Mouse (Mus musculus) lung, embryonic 14.5 days (tissue): ENCODE data around the gene Dusp23. TPM values are rescaled to one million over a fixed set of nuclear protein-coding genes. Genes with fewer than 3 reads are reported as not detected.

Experiments
- ATAC-seq: fragments of 200-750 bp; cut with Nextera tagmentation; 2 replicates; pipeline ENCODE4 v1.8.0; 2017; ENCODE audit warnings: mild to moderate bottlenecking, moderate TSS enrichment, moderate library complexity; ENCODE audit not compliant: insufficient read depth
- DNase-seq: peaks from one replicate; pipeline ENCODE4 v3.0.0-alpha.2; 2015
- H3K27ac ChIP-seq: fragments of 300-500 bp; sonication (generic); 2 replicates; pipeline ENCODE4 v1.5.1; 2014; ENCODE audit warnings: low read depth, mild to moderate bottlenecking, moderate library complexity
- H3K27me3 ChIP-seq: fragments of 300-500 bp; sonication (generic); 2 replicates; pipeline ENCODE4 v1.6.1; 2014; ENCODE audit warnings: low read length, control low read depth; ENCODE audit not compliant: insufficient read depth
- H3K36me3 ChIP-seq: fragments of 300-500 bp; sonication (generic); 2 replicates; pipeline ENCODE4 v1.6.1; 2014; ENCODE audit warnings: control low read depth; ENCODE audit not compliant: insufficient read depth
- H3K4me1 ChIP-seq: fragments of 300-500 bp; sonication (generic); 2 replicates; pipeline ENCODE4 v1.6.1; 2014; ENCODE audit warnings: antibody characterized with exemption, control low read depth; ENCODE audit not compliant: insufficient read depth
- H3K4me2 ChIP-seq: fragments of 300-500 bp; sonication (generic); 2 replicates; pipeline ENCODE4 v1.6.1; 2014; ENCODE audit warnings: mild to moderate bottlenecking
- H3K4me3 ChIP-seq: fragments of 300-500 bp; sonication (generic); 2 replicates; pipeline ENCODE4 v1.5.1; 2014; ENCODE audit warnings: low read depth, low read length
- H3K9ac ChIP-seq: fragments of 300-500 bp; sonication (generic); 2 replicates; pipeline ENCODE4 v1.6.1; 2014
- H3K9me3 ChIP-seq: fragments of 300-500 bp; sonication (generic); 2 replicates; pipeline ENCODE4 v1.6.1; 2016; ENCODE audit warnings: low read depth, low read length, control low read depth
- CTCF ChIP-seq: IDR thresholded peaks from 2 replicates; pipeline ENCODE4 v1.5.1; 2016; ENCODE audit warnings: antibody characterized with exemption, low read depth
- WGBS: fragments of 180-500 bp; shearing (Covaris S2); extraction: QIAGEN DNeasy Blood & Tissue Kit; methylation state at CpG from one replicate; pipeline ENCODE4 v1.1.7; 2014; 5-methylcytosine and 5-hydroxymethylcytosine counted together
- polyA plus RNA-seq: library from polyadenylated mRNA; unstranded; fragments of >200 nt; fragmentation: Nextera tagmentation; extraction: Ambion mirVana; gene quantifications from 2 replicates; pipeline ENCODE4 v1.2.1, GENCODE M21; 2014

Dusp23 gene
- polyA plus RNA-seq, 1 experiment from 2014 or later: 10.7 TPM

- DNase-seq (peak; percentile 43), ATAC-seq (0 out of 2 replicates have a peak, but pooled peaks have one; percentile 10)
- H3K9ac ChIP-seq: no peak overlapping the region
- H3K4me1 ChIP-seq: peaks cover 6% of the 10 kb centered on the region; the same call in 1 of the 2 replicates
- no peak overlapping the region for H3K4me2 ChIP-seq
- H3K27me3 ChIP-seq: 0 out of 2 replicates have a peak, but pooled peaks cover 5% of the 10 kb centered on the region
- 43% methylated on average over 1 of the region's 1 CpGs for WGBS
- H3K27ac ChIP-seq: no peak overlapping the region
- peak; percentile 60 for TF ChIP-seq CTCF
- no peak overlapping the region for H3K4me3 ChIP-seq
- no peaks in the 10 kb centered on the region for H3K9me3 ChIP-seq
- H3K36me3 ChIP-seq: no peaks in the 10 kb centered on the region
These were observed 20.0 kb downstream of the Dusp23 start for GRCm38 (mm10) chr1:172612745-172613144.

DNA sequence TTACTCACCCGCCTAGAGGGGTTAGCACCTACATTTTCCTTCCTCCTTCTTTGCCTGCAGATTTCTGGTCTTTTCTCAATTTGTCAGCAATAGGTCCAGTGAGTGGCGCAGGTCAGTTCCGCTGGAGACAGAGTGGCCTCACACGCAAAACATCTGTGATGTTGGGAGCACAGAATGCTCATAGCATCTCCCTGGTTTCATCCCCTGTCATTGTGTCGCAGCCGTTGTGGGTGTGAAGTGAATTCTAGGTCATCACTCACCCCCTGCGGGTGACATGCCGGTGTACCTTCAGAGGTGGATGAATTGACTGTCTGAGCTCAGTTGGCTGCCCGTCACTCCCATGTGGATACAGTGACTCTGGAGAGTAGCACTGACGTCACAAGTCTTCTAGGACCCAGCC, 21.5 kb downstream of the Dusp23 start:
- no peak for ATAC-seq
- no peak for DNase-seq
- H3K9ac ChIP-seq: no peak overlapping the region
- H3K27me3 ChIP-seq: 0 out of 2 replicates have a peak, but pooled peaks cover 4% of the 10 kb centered on the region
- H3K27ac ChIP-seq: no peak overlapping the region
- no peaks in the 10 kb centered on the region for H3K4me1 ChIP-seq
- no peaks in the 10 kb centered on the region for H3K36me3 ChIP-seq
- no peaks in the 10 kb centered on the region for H3K9me3 ChIP-seq
- H3K4me3 ChIP-seq: no peak overlapping the region
- 56% methylated on average over 10 of the region's 10 CpGs for WGBS
- no peak overlapping the region for H3K4me2 ChIP-seq
- no peak for TF ChIP-seq CTCF

GRCm38 (mm10) chr1:172602326-172602725, 30.4 kb downstream of the Dusp23 start, which contains the start of gene Fcrl6:
Gene Fcrl6, minus strand, starts transcription at chr1:172602551.
- Histone ChIP-seq H3K4me3 (no peak within 1 kb of the TSS), H3K36me3 (no peaks in the 10 kb centered on the region), H3K9ac (no peak within 1 kb of the TSS), H3K4me1 (no peaks in the 10 kb centered on the region), H3K9me3 (no peaks in the 10 kb centered on the region), H3K27ac (no peak within 1 kb of the TSS), H3K27me3 (no peaks in the 10 kb centered on the region), H3K4me2 (no peak within 1 kb of the TSS)
- DNase-seq: no peak
- WGBS: 52% methylated on average over 1 of the region's 1 CpGs
- ATAC-seq: no peak
- TF ChIP-seq CTCF: no peak

GRCm38 (mm10) chr1:172594495-172594894, 38.3 kb downstream of the Dusp23 start:
- DNase-seq: peak; percentile 79
- TF ChIP-seq CTCF: peak; percentile 70
- no peaks in the 10 kb centered on the region for H3K9me3 ChIP-seq
- no peak overlapping the region for H3K4me2 ChIP-seq
- H3K27me3 ChIP-seq: no peaks in the 10 kb centered on the region
- no peaks in the 10 kb centered on the region for H3K36me3 ChIP-seq
- H3K27ac ChIP-seq: no peak overlapping the region
- no peaks in the 10 kb centered on the region for H3K4me1 ChIP-seq
- no peak overlapping the region for H3K4me3 ChIP-seq
- ATAC-seq: no peak
- no peak overlapping the region for H3K9ac ChIP-seq

GRCm38 (mm10) chr1:172593956-172594355, 38.8 kb downstream of the Dusp23 start:
- no peak for TF ChIP-seq CTCF
- no peak overlapping the region for H3K9ac ChIP-seq
- no peak overlapping the region for H3K4me3 ChIP-seq
- H3K9me3 ChIP-seq: no peaks in the 10 kb centered on the region
- no peak overlapping the region for H3K27ac ChIP-seq
- no peaks in the 10 kb centered on the region for H3K36me3 ChIP-seq
- H3K4me2 ChIP-seq: no peak overlapping the region
- ATAC-seq: no peak
- 70% methylated on average over 2 of the region's 2 CpGs for WGBS
- no peak for DNase-seq
- no peaks in the 10 kb centered on the region for H3K27me3 ChIP-seq
- no peaks in the 10 kb centered on the region for H3K4me1 ChIP-seq

GRCm38 (mm10) chr1:172593321-172593720, 39.4 kb downstream of the Dusp23 start:
- Histone ChIP-seq H3K27ac (no peak overlapping the region), H3K9me3 (no peaks in the 10 kb centered on the region)

GRCm38 (mm10) chr1:172590385-172590784, 42.4 kb downstream of the Dusp23 start, which contains the start of gene Slamf8:
Gene Slamf8, minus strand, starts transcription at chr1:172590568.
- no peak for TF ChIP-seq CTCF
- Histone ChIP-seq H3K27me3 (peaks cover 8% of the 10 kb centered on the region; the same call in 1 of the 2 replicates), H3K36me3 (no peaks in the 10 kb centered on the region), H3K4me1 (no peaks in the 10 kb centered on the region; the same call in 1 of the 2 replicates), H3K9ac (no peak within 1 kb of the TSS), H3K27ac (no peak within 1 kb of the TSS), H3K9me3 (no peaks in the 10 kb centered on the region), H3K4me2 (no peak within 1 kb of the TSS), H3K4me3 (no peak within 1 kb of the TSS)
- WGBS: 67% methylated on average over 7 of the region's 7 CpGs
- DNase-seq (peak; percentile 23), ATAC-seq (no peak)

More at GRCm38 (mm10) chr1:172593321-172593720, 39.4 kb downstream of the Dusp23 start:
- H3K4me3 ChIP-seq: no peak overlapping the region
- TF ChIP-seq CTCF: no peak
- H3K9ac ChIP-seq: no peak overlapping the region
- H3K27me3 ChIP-seq: no peaks in the 10 kb centered on the region
- H3K4me1 ChIP-seq: no peaks in the 10 kb centered on the region
- no peak for ATAC-seq
- no peak for DNase-seq
- 56% methylated on average over 3 of the region's 3 CpGs for WGBS
- H3K36me3 ChIP-seq: no peaks in the 10 kb centered on the region
- no peak overlapping the region for H3K4me2 ChIP-seq
